Mouse (Mus musculus) embryo, embryonic 10 days (tissue): ENCODE measurements around the gene Gm21797.
"Not testable (repeated sequence)": the region's sequence is repeated elsewhere in the genome, so short reads cannot be mapped to it uniquely, and the experiment has no call there.

Experiments used
- DNase-seq: peaks from one replicate; pipeline ENCODE4 v3.0.0-alpha.2; 2015; ENCODE audit warnings: low spot score

Gene Gm21797

GRCm38 (mm10) chrY:40775665-40776064, at the start of gene Gm21797:
TSS of gene Gm21797 (minus strand) at chrY:40775765.
- not testable (repeated sequence) for DNase-seq

GRCm38 (mm10) chrY:40804614-40805013, 29.0 kb upstream of the Gm21797 start, which contains the start of gene Gm20795:
TSS of gene Gm20795 (plus strand) at chrY:40804914.
- DNase-seq: not testable (repeated sequence)
